Mouse (Mus musculus): ENCODE results near the gene Gale.
"Not testable (repeated sequence)": the region's sequence is repeated elsewhere in the genome, so short reads cannot be mapped to it uniquely, and the experiment has no call there.

Gene Gale

DNA sequence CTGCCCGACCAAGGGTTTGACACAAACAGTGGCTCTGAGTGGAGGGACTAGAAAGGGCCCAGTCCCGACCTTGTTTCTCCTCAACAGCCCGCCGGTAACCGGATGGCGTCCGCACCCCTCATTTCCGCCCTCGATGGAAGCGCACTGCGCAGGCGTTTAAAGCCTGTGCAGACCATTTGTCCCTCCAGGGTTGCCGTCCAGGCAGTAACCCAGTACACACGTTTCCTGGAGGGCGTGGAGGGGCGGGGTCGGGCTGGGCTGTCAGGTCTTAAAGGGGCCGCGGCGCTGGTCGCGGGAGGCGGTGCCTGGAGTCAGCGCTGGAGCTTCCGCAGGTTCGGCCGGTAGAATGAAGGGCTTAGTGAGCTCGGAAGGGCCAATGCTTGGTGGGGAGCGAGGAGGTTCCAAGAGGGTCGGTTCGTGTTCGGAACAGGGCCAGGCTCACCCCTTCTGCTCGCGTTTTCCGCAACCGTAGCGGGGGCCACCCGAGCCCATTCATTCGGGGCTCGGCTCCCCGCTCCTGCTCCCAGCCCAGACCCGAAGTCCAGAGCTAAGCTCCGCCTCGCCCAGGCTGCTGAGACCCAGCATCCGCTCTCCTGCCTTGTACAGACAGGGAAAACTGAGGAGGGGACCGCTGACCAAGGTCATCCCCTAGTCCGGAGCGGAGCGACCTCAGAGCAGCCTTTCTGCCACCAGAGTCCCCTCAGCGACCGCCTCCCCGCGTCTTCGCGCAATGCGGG is at the start of gene Gale:
Gale (plus strand) TSS at position 271 of the 737 bp plus-strand sequence.
- peak; percentile 97 for DNase-seq (ENCODE audit: low read depth, low spot score)

DNA sequence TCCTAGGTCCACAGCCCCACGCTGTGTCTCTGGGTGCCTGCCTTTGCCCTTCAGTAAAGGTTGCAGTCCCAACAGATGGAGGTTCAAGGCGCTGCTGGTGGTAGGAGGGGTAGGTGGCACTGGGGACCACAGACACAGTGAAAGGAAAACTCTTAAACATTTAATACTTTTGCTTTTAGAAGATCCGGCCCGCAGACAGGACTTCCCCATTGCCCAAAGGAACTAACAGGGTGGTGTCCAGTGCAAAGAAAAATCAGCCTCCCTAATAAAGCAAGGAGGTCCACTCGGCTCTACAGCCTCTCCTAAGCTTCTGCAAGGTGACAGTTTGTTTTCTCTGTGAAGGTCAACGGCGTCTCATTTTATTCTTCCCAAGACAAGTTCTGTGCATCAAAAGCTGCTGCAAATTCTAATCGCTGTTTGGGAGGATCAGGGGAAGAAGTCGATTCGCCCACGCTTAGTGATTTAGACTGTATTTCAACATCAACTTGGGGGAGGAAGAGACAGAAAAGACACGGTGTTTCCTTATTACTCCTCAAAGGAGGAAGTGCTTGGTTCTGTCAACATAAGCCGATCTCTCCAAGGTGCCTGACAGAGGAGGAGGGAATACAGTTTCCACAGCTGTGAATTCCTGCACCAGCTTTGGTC is 44.8 kb upstream of the Gale start:
- DNase-seq (ENCODE audit: low read depth, low spot score), result no peak

DNA sequence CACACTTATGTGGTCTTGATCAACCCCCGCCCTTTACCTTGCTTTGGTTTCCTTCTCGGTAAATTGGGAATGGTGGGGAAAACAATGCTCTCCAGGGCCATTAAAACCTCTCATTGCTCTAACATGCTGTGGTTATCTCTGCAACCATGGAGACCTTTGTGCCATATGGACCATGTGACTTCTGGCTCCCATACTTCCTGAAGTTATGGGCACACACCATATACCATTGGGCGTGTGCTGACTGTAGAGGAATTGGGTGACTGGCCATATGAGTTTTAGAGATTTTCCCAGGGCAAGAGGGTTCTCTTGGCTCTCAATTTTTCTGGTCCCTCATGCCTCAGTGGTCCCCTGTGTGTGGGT is 44.3 kb upstream of the Gale start:
- DNase-seq (ENCODE audit: low read depth, low spot score), result no peak

DNA sequence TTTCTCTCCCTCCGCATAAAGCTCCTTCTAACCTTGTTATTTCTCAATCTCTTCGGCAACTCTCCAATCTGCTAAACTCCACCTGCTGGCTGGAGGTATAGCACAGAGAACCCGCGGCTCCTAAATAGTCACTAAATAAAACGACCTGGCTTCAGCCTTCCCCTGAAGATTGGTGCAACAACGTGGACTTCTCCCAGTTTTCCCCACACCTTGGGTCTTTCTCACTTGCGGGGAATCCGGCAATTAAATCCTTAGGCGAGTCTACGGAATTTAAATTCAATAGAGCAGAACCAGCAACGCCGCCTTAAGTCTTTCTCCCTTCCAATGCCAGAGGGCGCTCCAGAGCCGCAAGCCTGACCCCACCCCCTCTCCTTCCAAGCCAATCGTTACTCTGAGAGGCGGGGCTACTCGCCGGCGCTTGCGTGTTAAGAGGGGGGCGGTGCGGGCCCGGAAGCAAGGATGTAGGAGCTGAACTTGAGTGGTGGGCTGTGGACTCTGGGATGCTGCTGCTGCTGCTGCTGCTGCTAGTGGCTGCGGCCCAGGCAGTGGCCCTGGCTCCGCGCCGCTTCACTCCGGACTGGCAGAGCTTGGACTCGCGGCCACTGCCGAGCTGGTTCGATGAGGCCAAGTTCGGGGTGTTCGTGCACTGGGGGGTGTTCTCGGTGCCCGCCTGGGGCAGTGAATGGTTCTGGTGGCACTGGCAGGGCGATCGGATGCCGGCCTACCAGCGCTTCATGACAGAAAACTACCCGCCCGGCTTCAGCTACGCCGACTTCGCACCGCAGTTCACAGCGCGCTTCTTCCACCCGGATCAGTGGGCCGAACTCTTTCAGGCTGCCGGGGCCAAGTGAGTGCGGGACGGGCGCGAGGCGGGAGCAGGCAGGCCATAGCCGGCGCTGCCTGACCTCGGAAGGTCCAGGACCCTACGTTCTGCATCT is 43.0 kb upstream of the Gale start, which contains the start of gene Fuca1:
Fuca1 (plus strand) TSS at position 432 of the 938 bp plus-strand sequence.
- peak; percentile 94 for DNase-seq (ENCODE audit: low read depth, low spot score)

DNA sequence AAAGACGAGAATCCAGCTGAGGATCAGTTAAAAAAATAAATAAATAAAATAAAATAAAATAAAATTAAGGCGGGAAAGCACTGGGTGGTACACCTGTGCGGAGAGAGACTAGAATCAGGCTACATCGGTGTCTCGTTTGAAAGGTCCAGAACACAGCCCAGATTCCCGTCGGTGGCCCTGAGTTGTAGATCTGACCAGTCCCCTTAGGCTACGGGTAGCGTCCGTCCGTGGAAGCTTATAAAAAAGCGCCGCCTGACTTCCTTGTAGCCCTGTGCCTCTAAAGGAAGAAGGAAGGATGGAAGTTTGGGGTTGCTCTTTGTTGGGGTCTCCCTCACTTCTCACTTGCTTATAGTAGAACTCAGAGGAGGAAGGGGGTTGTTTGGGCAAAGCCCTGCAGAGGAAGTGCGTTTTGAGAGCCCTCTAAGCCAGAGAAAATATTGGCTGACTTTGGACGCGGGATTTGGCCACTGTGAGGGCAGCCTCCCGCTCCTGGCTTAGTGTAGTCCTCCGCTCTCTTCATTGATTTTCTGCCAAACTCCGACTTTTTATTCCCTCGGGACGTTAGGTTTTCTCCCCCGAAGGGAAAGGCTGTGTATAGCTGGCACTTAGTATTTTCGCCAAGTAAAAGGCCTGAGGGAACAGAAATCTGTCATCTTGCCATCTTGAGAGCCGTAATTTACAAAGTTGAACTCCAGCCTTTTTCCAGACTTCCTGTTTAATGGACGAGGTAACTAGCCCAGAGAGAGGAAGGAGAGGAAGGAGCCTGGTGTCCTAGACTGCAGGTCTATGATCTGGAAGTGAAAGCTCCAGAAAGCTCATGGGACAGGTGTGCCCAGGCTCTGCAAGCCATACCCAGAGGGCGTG is 42.0 kb upstream of the Gale start:
- DNase-seq (ENCODE audit: low read depth, low spot score), result peak; percentile 16

DNA sequence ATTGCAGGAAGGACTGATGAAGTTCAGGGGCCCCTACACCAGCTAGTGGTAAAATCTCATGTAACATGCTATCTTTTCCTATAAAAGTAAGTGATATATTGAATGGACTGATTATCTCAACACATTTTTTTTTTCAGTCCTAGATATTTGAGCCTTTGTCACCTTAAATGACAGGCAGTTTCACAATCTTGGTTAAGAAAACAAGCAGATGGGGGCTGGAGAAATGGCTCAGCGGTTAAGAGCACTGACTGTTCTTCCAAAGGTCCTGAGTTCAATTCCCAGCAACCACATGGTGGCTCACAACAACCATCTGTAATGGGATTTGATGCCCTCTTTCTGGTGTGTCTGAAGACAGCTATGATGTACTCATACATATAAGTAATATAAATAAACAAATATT is 41.3 kb upstream of the Gale start:
- no peak for DNase-seq (ENCODE audit: low read depth, low spot score)

DNA sequence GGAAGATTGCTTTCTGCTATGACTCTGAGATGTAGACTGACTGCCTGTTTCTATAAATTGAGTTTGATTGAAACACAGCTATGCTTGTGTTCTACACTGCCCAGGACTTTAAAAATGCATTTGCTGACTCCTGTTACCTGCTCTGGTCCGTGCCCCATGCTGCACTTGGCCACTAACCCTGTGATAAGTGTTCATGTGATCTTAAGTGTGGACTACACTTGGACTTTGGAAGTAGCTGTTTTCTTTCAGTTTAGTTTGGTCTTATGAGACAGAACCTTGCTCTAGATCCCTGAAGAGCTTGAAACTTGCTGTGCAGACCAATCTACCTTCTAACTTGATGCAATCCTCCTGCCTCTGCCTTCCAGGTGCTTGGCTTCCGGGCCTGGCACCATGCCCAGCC is 39.1 kb upstream of the Gale start:
- DNase-seq (ENCODE audit: low read depth, low spot score), result no peak

DNA sequence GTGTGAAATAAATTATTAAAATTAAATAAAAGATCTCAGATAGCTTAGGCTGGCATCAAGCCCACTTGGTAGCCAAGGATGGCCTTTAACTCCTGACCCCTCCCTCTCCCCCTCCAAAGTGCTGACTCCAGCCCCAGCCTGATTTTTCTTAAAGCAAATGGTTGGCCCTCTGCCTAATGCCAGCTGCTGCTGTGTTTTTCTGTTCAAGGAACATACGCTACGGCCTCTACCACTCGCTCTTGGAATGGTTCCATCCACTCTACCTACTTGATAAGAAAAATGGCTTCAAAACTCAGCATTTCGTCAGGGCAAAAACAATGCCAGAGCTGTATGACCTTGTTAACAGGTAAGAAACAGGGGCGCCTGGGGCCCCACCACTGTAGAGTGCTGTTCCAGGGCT is 38.2 kb upstream of the Gale start:
- no peak for DNase-seq (ENCODE audit: low read depth, low spot score)

DNA sequence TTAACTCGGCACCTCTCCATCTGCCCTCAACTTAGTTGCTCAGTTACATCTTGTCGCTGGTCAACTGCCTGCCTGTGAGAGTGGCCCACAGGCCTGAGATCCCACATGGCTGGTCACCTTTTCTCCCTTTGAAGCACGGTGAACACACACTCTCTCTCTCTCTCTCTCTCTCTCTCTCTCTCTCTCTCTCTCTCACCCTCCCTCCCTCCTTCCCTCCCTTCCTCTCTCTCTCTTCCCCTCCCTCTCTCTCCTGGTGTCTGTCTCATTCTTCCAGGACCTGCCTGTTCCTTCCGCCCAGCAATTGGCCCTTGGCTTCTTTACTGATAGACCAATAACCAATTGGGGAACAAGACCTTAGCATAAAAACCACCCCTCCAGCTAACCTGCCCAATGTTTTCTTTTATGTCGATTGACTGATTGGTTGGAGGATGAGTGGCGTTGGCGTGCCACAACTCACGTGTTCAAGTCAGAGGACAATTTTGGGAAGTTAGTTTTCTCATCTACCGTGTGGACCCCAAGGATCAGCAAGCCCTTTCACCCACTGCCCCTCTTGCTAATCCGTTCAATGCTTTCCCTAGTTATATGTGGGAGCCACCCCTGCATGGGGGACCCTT is 37.2 kb upstream of the Gale start:
- no peak for DNase-seq (ENCODE audit: low read depth, low spot score)

DNA sequence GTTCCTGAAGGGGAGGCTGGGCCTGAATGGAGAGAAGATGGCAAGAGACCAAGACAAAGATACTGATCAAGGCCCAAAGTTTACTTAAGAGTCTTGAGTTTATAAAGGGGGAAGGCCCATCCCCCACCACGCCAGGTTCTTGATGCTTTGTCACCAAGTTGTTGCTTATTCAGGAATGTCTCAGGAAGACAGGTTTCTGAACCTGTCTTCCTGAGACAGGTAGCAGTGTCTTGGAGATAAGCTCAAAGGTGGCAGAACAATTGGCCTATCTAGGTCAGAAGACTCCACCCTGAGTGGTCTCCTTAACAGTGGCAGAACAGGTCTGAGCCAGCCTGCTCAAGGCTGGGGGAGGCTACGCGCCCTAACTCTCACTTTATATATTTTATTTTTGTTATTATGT is 36.7 kb upstream of the Gale start:
- DNase-seq (ENCODE audit: low read depth, low spot score), result no peak

DNA sequence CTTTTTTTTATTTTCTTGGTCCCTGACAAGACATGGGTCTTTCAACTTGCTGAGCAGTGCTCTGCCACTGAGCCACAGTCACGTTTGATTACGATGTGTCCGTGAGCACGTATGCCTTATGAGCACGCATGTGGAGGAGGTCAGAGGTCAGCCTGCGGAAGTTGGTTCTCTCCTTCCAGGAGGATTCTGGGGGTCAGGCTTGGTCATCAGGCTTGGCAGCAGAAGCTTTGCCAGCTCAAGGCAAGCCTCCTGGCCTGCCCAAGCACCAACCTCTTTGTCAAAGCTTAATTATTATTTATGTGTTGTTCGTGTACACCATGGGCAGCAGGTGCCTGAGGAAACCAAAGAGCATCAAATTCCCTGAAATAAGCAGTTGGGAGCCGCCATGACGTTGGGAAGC is 35.2 kb upstream of the Gale start:
- no peak for DNase-seq (ENCODE audit: low read depth, low spot score)

DNA sequence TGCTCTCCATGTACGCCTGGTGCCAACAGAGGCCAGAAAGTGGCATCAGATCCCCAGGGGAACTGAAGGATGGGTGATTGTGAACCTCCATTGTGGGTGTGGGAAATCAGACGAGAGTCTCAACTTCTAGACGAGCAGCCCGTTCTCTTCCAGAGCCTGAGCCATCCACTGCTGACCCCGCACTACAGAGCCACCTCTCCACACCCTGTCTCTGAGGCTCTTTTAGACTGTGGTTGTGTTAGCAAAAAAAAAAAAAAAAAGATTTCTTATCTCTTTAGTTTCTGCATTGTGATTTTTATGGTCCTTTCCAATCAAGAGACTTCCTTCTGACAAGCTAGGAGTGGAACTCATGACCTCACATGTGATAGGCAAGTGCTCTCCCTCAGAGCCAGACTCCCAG is 34.1 kb upstream of the Gale start:
- no peak for DNase-seq (ENCODE audit: low read depth, low spot score)

DNA sequence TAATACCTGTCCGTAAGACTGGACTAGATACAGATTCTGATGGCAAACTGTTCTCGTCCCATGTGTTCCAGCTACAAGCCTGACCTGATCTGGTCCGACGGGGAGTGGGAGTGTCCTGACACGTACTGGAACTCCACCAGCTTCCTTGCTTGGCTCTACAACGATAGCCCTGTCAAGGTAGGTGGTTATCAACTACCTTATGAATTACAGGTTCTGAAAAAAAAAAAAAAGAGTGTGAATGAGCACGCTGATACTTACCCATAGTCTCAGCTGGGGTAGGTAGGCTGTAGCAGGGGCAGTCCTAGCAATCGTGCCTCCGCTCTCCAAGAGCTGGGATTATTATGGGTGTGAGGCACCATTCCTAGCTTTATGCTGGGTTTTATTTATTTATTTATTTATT is 33.7 kb upstream of the Gale start:
- no peak for DNase-seq (ENCODE audit: low read depth, low spot score)

DNA sequence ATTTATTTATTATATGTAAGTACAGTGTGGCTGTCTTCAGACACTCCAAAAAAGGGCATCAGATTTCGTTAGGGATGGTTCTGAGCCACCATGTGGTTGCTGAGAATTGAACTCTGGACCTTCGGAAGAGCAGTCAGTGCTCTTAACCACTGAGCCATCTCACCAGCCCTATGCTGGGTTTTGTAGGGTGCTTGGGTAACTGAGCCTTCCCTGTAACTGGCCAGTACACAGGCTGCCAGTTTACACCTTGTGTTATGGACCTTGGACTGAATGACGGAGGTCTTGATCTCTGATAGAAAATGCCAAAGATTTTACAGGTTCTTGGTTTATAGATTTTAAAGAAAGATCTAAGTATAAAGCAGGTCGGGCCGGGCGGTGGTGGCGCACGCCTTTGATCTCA is 33.3 kb upstream of the Gale start:
- DNase-seq (ENCODE audit: low read depth, low spot score), result no peak

DNA sequence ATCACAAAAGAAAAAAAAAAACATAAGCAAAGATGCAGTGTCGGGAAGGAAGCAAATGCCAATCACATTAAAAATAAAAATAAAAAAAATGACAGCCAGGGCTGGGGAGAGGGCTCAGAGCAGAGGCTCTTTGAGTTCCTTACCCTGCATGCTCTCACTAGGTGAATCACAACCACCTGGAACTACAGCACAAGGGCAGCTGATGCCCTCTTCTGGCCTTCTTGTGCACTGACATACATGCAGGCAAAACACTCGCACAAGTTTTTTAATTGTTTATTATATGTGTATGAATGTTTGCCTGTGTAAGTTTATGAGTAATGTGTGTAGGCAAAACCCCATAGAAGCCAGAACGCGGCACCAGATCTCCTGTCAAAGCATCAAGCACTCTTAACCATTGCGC is 31.7 kb upstream of the Gale start:
- DNase-seq (ENCODE audit: low read depth, low spot score), result no peak

DNA sequence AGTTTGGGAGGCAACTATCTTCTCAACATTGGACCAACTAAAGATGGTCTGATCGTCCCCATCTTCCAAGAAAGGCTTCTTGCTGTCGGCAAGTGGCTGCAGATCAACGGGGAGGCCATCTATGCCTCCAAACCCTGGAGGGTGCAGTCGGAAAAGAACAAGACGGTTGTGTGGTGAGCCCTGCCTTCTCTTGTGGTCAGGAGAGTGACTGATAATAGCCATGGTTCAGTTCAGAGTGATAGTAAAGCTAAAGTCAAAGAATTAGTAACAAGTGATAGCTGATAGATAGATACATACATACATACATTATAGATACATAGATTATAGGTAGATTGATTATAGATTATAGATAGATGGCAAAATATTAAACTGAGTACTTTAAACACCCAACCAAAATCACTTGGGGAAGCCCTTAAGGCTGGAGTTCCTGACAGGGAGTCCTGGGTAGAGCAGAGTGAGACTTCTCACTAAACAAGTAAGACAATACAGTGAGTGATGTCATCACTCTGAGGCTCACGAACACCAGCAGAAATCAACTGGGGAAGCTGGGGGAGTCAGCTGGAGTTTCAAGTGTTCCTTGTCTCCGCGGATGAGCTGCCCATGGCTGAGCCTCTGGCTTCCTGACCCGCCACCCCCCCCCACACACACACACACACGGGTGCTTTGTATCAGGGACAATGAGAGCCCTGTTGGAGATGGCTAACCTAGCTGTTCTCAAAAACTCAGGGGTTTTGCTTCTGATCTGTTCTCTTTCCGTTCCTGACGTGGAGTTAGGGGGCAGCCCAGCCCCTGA is 28.6 kb upstream of the Gale start:
- no peak for DNase-seq (ENCODE audit: low read depth, low spot score)

DNA sequence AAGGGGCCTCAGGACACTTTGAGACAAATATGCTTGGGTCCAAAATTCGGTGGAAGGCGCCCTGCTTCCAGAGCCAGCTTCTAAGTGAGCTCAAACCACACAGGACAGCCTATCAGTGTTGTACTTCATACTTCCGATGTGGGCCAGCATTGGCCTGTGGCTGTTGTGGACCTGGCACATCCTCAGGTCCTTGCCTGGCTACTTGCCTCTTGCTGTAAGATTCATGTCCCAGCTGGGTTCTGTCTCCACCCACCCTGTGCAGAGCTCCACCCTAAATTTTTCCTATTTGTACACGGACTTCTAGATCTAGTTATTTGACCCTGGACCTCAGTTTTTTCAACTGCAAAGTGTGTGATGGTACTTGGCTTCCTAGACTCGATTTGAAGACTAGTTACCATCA is 28.0 kb upstream of the Gale start:
- no peak for DNase-seq (ENCODE audit: low read depth, low spot score)

DNA sequence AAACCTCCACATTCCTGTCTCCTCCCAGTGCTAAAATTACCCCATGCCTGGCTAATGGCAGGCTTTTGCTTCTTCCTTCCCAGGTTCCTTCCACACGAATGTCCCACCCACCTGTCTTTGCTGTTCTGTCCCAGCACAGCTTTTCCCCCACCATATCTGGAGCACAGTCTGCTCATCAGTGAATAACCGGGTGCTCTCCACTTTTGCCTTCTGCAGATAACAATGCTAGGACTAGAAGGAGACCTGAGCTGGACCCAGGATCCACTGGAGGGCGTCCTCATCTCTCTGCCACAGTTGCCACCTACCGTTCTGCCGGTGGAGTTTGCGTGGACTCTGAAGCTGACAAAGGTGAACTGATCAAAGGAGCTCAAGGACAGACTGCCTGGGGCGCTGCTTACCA is 24.7 kb upstream of the Gale start:
- DNase-seq (ENCODE audit: low read depth, low spot score), result no peak

DNA sequence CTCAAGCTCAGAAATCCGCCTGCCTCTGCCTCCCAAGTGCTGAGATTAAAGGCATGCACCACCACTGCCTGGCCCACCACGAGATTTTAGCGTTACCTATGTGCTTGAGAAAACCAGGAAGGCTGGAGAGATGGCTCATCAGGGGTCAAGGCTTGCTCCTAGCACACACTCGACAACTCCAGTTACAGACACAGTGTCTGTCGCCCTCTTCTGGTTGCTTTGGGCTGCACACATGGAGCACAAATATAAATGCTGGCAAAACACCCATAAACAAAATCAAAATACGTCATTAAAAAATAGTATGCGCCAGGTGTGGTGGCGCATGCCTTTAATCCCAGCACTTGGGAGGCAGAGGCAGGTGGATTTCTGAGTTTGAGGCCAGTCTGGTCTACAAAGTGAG is 22.5 kb upstream of the Gale start:
- not testable (repeated sequence) for DNase-seq (ENCODE audit: low read depth, low spot score)

DNA sequence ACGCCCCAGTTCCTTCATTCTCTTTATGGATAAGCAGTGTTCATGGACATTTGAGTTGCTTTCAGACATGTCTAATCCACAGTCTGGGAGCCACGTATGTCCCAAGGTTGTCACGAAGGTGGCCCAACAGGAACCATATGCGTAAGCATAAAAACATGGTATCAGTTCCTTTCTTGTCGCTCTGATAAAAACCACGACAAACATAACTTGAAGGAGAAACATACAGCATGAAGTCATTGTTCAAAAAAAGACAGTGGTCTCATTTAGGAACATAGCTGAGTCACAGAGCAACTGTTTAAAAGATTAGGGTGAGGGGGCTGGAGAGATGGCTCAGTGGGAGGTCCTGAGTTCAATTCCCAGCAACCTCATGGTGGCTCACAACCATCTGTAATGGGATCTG is 21.3 kb upstream of the Gale start:
- no peak for DNase-seq (ENCODE audit: low read depth, low spot score)
